Mouse (Mus musculus): ENCODE data around the gene Cep295. TPM values are rescaled to one million over a fixed set of nuclear protein-coding genes. Genes with fewer than 3 reads are reported as not detected.
"Not testable (repeated sequence)": the region's sequence is repeated elsewhere in the genome, so short reads cannot be mapped to it uniquely, and the experiment has no call there.

Cep295 gene
- total RNA-seq, 2 experiments from 2014 or later: 23.1 to 24.6 TPM

DNA sequence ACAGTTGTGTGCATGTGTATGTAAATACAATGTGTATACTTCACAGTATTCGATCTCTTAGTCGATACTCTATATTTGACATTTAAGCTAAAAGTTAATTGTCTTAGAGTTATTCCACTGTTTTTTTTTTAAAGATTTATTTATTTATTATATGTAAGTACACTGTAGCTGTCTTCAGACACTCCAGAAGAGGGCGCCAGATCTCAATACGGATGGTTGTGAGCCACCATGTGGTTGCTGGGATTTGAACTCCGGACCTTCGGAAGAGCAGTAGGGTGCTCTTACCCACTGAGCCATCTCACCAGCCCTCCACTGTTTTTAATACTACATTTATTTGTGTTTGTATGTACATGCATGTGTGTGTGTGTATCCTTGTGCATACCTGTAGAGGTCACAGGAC, 55.6 kb downstream of the Cep295 start:
- not testable (repeated sequence) for H3K4me3 ChIP-seq; DNase-seq (ENCODE audit: low spot score in 2 of 2)
- H3K27ac ChIP-seq: peak overlapping the region; percentile 77
- TF ChIP-seq CTCF (conservative IDR thresholded peaks at IDR 0.05): peak; percentile 62

DNA sequence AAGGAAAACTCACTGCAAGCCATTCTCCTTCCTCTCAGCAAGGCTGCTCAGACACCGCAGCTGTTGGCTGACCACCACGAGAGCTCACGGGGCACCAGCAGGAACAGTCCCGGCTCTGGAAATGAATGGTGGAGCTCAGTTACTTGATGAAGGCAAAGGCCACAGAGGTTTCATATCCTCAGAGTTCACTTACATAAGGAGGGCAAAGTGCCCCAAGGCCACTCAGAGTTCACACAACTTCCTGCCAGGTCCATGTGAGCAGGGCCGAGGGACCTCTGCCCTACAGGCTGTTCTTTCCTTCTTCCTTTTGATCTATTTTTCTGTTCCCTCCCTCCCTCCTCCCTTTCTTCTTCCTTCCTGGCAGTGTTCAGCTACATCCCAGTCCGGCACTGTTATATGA, 56.2 kb downstream of the Cep295 start:
- Histone ChIP-seq H3K27ac (peak overlapping the region; percentile 77), H3K4me3 (peak overlapping the region; percentile 5; the same call in 1 of the 2 replicates)
- DNase-seq (ENCODE audit: low spot score in 2 of 2): no peak
- no peak for TF ChIP-seq CTCF (conservative IDR thresholded peaks at IDR 0.05)

DNA sequence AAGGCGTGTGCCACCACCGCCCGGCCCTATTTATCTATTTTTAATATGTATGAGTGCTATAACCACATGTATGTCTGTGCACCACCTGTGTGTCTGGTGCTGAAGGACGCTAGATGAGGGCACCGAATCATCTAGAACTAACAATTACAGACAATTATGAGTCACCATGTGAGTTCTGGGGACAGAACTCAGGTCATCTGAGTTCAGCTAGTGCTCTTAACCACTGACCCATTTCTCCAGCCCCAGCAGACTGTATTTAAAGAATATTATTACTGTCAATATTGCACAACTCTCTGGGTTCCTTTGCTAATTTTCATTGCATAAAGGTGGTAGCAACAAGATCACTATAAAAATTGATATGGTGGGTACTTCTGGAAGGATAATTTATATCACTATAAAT, 57.5 kb downstream of the Cep295 start:
- DNase-seq (ENCODE audit: low spot score in 2 of 2): no peak
- Histone ChIP-seq H3K27ac (no peak overlapping the region), H3K4me3 (no peak overlapping the region)
- TF ChIP-seq CTCF (conservative IDR thresholded peaks at IDR 0.05): no peak

DNA sequence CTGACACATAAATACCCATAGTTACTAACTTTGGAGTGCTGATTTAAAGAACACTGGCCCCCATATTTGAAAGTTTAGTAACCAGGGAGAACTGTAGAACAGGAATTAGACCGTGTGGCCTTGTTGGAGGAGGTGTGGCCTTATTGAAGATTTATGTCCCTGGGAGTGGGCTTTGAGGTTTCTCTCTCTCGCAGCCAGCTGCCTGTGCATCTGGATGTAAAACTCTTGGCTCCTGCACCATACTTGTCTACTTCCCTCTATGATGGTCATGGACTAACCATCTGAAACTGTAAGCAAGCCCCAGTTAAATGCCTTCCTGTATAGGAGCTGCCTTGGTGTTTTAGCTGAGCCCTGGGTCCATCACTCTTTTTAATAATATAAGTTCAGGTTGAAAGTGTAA, 59.1 kb downstream of the Cep295 start:
- DNase-seq (ENCODE audit: low spot score in 2 of 2): no peak
- no peak for TF ChIP-seq CTCF (conservative IDR thresholded peaks at IDR 0.05)
- no peak overlapping the region for H3K4me3 ChIP-seq
- no peak overlapping the region for H3K27ac ChIP-seq

DNA sequence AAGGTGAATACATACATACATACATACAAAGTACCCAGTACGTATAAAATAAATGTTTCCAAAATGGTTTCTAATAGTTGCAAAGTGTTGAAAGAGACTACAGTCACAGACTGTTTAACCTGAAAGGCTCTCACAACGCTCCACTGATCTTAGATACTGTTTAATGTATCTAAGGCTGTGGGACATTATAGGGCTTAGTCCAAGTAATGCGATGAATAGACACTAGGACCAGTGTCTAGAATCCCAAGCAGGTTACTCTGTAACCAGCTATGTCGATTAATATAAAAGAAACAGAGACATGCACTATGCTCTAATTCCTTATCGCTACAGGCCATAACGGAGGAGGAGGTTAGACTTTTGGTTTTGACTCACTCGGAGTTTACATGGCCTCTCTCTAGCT, 60.5 kb downstream of the Cep295 start:
- H3K27ac ChIP-seq: no peak overlapping the region
- no peak for DNase-seq (ENCODE audit: low spot score in 2 of 2)
- no peak for TF ChIP-seq CTCF (conservative IDR thresholded peaks at IDR 0.05)
- H3K4me3 ChIP-seq: no peak overlapping the region

DNA sequence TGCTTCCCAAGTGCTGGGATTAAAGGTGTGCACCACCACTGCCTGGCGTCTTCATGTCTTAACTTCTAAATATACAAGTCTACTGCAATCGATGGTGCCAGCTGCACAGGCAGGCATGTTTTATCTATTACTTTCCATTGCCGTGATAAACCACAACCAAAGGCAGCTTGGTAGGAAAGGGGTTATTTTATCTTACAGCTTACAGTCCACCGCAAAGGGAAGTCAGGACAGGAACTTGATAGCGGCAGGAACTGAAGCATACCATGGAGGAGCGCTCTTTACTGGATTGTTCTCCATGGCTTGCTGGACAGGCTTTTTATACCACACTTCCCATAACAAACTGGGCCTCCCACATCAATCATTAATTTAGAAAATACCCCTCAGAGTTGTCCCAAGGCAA, 68.3 kb downstream of the Cep295 start:
- Histone ChIP-seq H3K27ac (no peak overlapping the region), H3K4me3 (no peak overlapping the region)
- no peak for DNase-seq (ENCODE audit: low spot score in 2 of 2)
- no peak for TF ChIP-seq CTCF (conservative IDR thresholded peaks at IDR 0.05)

DNA sequence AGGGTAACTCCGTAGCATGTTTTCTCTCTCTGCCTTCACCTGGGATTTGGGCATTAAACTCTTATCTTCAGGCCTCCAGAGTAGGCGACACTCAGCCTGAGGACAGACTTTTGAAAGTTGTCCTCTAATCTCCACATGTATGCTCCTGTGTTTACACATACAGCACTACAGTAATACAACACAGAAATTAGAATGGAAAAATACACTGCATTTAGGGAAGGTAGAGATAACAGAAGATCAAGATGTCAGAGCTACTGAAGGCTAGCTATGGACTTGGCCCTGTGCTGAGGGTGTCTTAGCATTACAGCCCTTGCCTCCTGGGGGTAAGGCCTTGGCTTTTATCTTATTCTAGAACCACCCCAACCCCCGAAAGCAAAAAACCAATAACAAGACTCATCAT, 69.2 kb downstream of the Cep295 start:
- TF ChIP-seq CTCF (conservative IDR thresholded peaks at IDR 0.05): no peak
- DNase-seq (ENCODE audit: low spot score in 2 of 2): no peak
- H3K27ac ChIP-seq: no peak overlapping the region
- no peak overlapping the region for H3K4me3 ChIP-seq

DNA sequence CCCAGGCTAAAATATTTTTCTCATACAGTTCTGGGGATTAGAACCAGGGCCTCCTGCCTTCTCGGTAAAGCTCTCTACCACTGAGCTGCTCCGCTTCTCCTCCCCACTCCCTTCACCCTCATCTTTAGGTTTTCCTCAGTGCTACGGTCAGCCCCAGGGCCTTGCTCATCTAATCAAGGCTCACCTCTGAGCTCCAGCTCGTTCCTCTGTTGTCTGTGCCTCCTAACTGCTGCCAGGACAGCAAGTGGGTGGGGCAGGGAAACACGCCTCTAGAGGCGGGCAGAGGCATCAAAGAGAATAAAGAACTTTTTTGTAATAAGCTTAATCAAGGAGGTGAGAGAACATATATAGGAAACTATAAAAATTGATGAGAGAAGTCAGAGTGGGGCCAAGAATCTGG, 69.7 kb downstream of the Cep295 start:
- DNase-seq (ENCODE audit: low spot score in 2 of 2): no peak
- peak; percentile 27; the same call in 1 of the 2 replicates for TF ChIP-seq CTCF (conservative IDR thresholded peaks at IDR 0.05)
- Histone ChIP-seq H3K27ac (no peak overlapping the region), H3K4me3 (no peak overlapping the region)

DNA sequence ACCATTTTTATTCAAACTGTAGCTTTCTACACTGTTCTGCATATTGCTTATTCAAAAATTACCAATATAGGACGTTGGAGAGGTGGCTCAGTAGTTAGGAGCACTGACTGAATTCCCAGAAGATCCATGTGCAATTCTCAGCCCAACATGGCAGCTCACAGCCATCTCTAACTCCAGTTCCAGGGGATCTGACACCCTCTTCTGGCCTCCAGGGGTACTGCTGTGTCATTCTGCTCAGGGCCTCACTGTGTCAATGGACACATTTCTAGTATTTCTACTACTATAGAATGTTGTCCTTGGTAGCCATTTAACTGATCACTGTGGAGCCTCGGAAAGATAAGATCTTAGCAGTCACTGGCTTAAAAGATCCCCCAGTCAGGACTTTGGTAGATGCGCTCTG, 72.1 kb downstream of the Cep295 start:
- peak; percentile 54 for TF ChIP-seq CTCF (conservative IDR thresholded peaks at IDR 0.05)
- DNase-seq (ENCODE audit: low spot score in 2 of 2): no peak
- Histone ChIP-seq H3K27ac (no peak overlapping the region), H3K4me3 (no peak overlapping the region)

DNA sequence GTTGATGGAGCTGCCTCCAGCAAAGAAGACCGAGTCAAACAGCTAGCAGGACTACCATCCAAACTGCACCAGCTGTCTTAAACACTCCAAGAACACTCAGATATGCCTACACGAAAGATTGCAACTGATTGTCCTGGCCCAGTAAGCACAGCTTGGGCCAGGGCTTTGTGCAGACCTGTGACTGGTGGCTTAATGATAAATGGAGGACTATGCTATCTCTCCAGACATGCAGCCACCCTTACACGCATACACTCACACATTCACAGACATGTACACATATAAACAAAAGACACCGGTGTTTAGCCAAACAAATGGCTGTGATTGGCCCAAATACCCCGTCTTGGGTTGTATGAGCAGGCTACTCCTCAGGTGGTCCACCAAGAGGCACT, 77.1 kb downstream of the Cep295 start:
- Histone ChIP-seq H3K4me3 (peak overlapping the region; percentile 99), H3K27ac (peak overlapping the region; percentile 93)
- TF ChIP-seq CTCF (conservative IDR thresholded peaks at IDR 0.05): no peak
- DNase-seq (ENCODE audit: low spot score in 2 of 2): no peak

DNA sequence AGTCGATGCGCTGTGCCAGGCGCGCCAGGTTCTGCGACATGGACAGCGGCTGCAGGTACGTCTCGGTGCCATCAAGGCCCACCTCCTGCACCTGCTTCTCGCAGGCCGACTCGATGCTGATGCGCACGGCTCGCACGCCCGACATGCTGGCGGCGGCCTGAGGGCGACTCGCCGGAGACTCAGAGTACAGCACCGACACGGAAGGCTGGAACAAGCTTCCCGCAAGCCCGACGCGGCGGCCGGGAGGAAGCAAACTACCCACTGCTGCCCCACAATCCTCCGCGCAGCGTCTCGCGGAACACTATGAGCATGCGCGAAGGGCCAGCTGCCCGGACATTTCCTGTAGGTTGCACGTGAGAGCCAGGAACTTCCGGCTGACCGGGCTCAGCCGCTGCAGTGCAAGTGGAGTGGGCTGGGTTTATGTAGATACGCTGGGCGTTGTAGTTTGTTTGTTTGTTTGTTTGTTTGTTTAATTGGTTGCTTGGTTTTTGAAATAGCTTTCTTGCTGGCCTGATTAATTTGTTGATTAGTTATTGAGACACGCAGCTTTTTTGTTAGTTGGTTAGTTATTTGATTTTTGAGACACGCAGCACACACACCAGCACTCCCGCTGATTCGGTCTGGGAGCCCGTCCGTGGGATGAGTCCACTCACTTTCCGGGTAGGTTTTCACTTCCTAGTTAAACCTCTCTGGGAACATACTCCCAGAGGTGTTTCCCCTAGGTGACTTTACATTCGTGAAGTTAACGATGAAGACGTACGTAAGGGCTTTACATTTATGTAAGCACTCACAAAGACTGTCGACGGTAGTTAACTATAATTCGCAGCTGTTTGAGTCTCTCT, 77.7 kb downstream of the Cep295 start, which contains the start of gene Med17:
Med17 (minus strand) TSS at position 283 of the 842 bp plus-strand sequence.
- Histone ChIP-seq H3K4me3 (peak within 1 kb of the TSS; percentile 99), H3K27ac (peak within 1 kb of the TSS; percentile 93)
- DNase-seq (ENCODE audit: low spot score in 2 of 2): peak; percentile 93 to 95
- TF ChIP-seq CTCF (conservative IDR thresholded peaks at IDR 0.05): peak; percentile 18

DNA sequence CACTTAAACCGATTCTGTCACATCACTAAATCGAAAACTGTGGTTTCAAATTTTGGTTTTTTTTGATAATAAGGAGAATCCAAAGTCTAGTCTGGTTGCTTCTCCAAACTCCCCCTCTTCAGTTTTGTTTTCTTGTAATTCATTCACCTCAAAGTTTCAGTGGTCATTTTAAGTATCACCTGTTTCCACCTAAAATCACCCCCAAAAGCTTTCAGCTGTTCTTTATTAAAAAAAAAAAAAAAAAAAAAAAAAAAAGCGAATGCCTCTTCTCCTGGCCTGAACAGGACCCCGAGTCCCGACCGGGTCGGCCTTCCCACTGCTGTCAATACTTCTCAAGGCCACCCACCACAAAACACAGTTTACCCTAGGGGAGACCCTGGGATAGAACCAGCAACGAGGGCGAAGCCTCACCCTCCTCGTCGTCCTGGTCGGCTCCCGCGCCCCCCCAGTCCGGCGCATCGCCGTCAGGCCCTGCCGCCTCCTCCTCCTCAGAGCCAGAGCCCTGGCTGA, 78.4 kb downstream of the Cep295 start:
- Histone ChIP-seq H3K27ac (peak overlapping the region; percentile 93), H3K4me3 (peak overlapping the region; percentile 99)
- TF ChIP-seq CTCF (conservative IDR thresholded peaks at IDR 0.05): no peak
- DNase-seq (ENCODE audit: low spot score in 2 of 2): no peak

DNA sequence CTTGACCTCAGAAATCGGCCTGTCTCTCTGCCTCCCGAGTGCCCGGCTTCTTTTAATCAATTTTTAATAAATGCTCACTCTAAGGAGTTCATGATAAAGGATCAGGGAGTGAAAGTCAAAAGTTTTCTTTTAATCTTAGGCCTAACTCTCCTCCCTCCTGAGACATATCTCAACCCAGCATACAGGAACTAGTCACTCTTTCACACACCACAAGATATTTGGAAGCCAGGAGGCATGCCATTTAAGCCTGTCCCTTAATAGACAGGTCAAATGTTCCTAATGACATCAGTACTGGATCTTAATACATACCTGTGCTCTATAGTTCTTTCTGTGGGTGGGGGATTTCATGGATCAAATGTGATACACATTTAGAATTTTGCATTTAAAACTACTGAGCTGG, 79.2 kb downstream of the Cep295 start:
- DNase-seq (ENCODE audit: low spot score in 2 of 2): no peak
- Histone ChIP-seq H3K4me3 (no peak overlapping the region; the same call in 1 of the 2 replicates), H3K27ac (no peak overlapping the region)
- TF ChIP-seq CTCF (conservative IDR thresholded peaks at IDR 0.05): no peak

DNA sequence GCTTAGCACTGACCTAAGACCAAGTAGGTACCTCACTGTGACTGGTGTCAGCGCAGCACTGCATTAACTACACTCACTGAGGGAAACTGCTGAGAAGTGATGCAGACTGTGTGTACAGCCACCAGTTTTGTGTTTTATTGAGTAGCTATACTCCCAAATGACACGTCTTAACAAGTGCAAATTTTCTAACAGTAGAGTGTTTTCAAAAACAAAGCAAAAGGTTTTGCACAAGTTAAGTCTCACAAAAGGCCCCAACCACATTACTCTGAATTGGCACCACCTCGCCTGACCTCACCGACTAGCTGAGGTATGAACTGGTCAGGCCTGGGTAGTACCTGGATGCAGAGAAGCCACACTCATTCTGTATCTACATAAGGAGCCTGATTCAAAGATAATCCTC, 80.7 kb downstream of the Cep295 start:
- Histone ChIP-seq H3K27ac (no peak overlapping the region), H3K4me3 (no peak overlapping the region)
- no peak for TF ChIP-seq CTCF (conservative IDR thresholded peaks at IDR 0.05)
- DNase-seq (ENCODE audit: low spot score in 2 of 2): no peak

Measured in layer of hippocampus, adult 2 months (tissue).